Mouse (Mus musculus) E14TG2a.4 (cell line): ENCODE data around the gene Kcnj10.

Experiments
- H3K27me3 ChIP-seq: 2 replicates; pipeline ENCODE4 v1.6.1; 2014; ENCODE audit warnings: low read length, control low read depth; ENCODE audit not compliant: insufficient read depth
- H3K36me3 ChIP-seq: 2 replicates; pipeline ENCODE4 v1.6.1; 2014; ENCODE audit warnings: low read length, control low read depth; ENCODE audit not compliant: insufficient read depth
- H3K4me1 ChIP-seq: replicated peaks from 2 replicates; pipeline ENCODE4 v1.6.1; 2014; ENCODE audit warnings: low read depth, low read length, control low read depth
- H3K4me3 ChIP-seq: replicated peaks from 2 replicates; pipeline ENCODE4 v1.5.1; 2014; ENCODE audit warnings: mild to moderate bottlenecking, low read length
- H3K9me3 ChIP-seq: 2 replicates; pipeline ENCODE4 v1.6.1; 2014; ENCODE audit warnings: low read length, control low read depth
- CTCF ChIP-seq: conservative IDR thresholded peaks from 2 replicates; pipeline ENCODE4 v1.5.1; 2014; ENCODE audit warnings: low read length
- NANOG ChIP-seq: IDR thresholded peaks from 2 replicates; pipeline ENCODE4 v1.6.1; 2014; ENCODE audit warnings: borderline replicate concordance, low read length, mixed read lengths
- POU5F1 ChIP-seq: IDR thresholded peaks from 2 replicates; pipeline ENCODE4 v1.6.1; 2014; ENCODE audit warnings: low read length, borderline replicate concordance

The Kcnj10 gene

GRCm38 (mm10) chr1:172391807-172392581, 51.0 kb downstream of the Kcnj10 start:
- peaks cover 13% of the 10 kb centered on the region for H3K4me1 ChIP-seq
- TF ChIP-seq POU5F1 (no peak), CTCF (no peak), NANOG (no peak)
- H3K36me3 ChIP-seq, result no peaks in the 10 kb centered on the region
- H3K9me3 ChIP-seq, result no peaks in the 10 kb centered on the region
- H3K27me3 ChIP-seq, result peaks cover 21% of the 10 kb centered on the region
- no peak overlapping the region for H3K4me3 ChIP-seq

GRCm38 (mm10) chr1:172392643-172393170, 51.7 kb downstream of the Kcnj10 start:
- H3K27me3 ChIP-seq, result peaks cover 26% of the 10 kb centered on the region
- no peaks in the 10 kb centered on the region for H3K9me3 ChIP-seq
- no peaks in the 10 kb centered on the region for H3K36me3 ChIP-seq
- H3K4me3 ChIP-seq, result no peak overlapping the region
- peaks cover 13% of the 10 kb centered on the region for H3K4me1 ChIP-seq
- TF ChIP-seq POU5F1 (no peak), NANOG (no peak), CTCF (no peak)

GRCm38 (mm10) chr1:172393739-172394138, 52.7 kb downstream of the Kcnj10 start:
- TF ChIP-seq CTCF (no peak), NANOG (no peak), POU5F1 (no peak)
- H3K4me3 ChIP-seq, result no peak overlapping the region
- H3K36me3 ChIP-seq, result no peaks in the 10 kb centered on the region
- H3K27me3 ChIP-seq, result peaks cover 28% of the 10 kb centered on the region
- peaks cover 13% of the 10 kb centered on the region for H3K4me1 ChIP-seq
- no peaks in the 10 kb centered on the region for H3K9me3 ChIP-seq

- no peak for TF ChIP-seq POU5F1
- TF ChIP-seq NANOG, result no peak
- no peak for TF ChIP-seq CTCF
- H3K36me3 ChIP-seq, result no peaks in the 10 kb centered on the region
- peaks cover 22% of the 10 kb centered on the region for H3K27me3 ChIP-seq
Measured at GRCm38 (mm10) chr1:172396996-172397752, 56.2 kb downstream of the Kcnj10 start.

GRCm38 (mm10) chr1:172406077-172406706, 65.2 kb downstream of the Kcnj10 start:
- Histone ChIP-seq H3K4me1 (peaks cover 7% of the 10 kb centered on the region), H3K36me3 (no peaks in the 10 kb centered on the region), H3K27me3 (peaks cover 12% of the 10 kb centered on the region), H3K4me3 (no peak overlapping the region), H3K9me3 (no peaks in the 10 kb centered on the region)
- TF ChIP-seq CTCF (no peak), POU5F1 (no peak), NANOG (no peak)

More at GRCm38 (mm10) chr1:172396996-172397752, 56.2 kb downstream of the Kcnj10 start:
- Histone ChIP-seq H3K9me3 (no peaks in the 10 kb centered on the region), H3K4me1 (peaks cover 2% of the 10 kb centered on the region; the same call in 1 of the 2 replicates), H3K4me3 (no peak overlapping the region)

GRCm38 (mm10) chr1:172408996-172409395, 68.0 kb downstream of the Kcnj10 start:
- H3K27me3 ChIP-seq, result peaks cover 14% of the 10 kb centered on the region

GRCm38 (mm10) chr1:172409431-172409830, 68.4 kb downstream of the Kcnj10 start:
- H3K4me3 ChIP-seq, result no peak overlapping the region
- no peak for TF ChIP-seq POU5F1
- no peak for TF ChIP-seq CTCF
- no peak for TF ChIP-seq NANOG
- H3K9me3 ChIP-seq, result no peaks in the 10 kb centered on the region
- H3K27me3 ChIP-seq, result peaks cover 15% of the 10 kb centered on the region
- no peaks in the 10 kb centered on the region for H3K36me3 ChIP-seq
- peaks cover 7% of the 10 kb centered on the region for H3K4me1 ChIP-seq

More at GRCm38 (mm10) chr1:172408996-172409395, 68.0 kb downstream of the Kcnj10 start:
- Histone ChIP-seq H3K36me3 (no peaks in the 10 kb centered on the region), H3K9me3 (no peaks in the 10 kb centered on the region), H3K4me1 (peaks cover 7% of the 10 kb centered on the region), H3K4me3 (no peak overlapping the region)
- TF ChIP-seq CTCF (peak; percentile 100), NANOG (no peak)

- peaks cover 11% of the 10 kb centered on the region for H3K4me1 ChIP-seq
- TF ChIP-seq CTCF (peak; percentile 23), NANOG (no peak), POU5F1 (no peak)
- H3K9me3 ChIP-seq, result no peaks in the 10 kb centered on the region
- peaks cover 15% of the 10 kb centered on the region for H3K27me3 ChIP-seq
- H3K4me3 ChIP-seq, result no peak overlapping the region
- no peaks in the 10 kb centered on the region for H3K36me3 ChIP-seq
Measured at GRCm38 (mm10) chr1:172410806-172411205, 69.8 kb downstream of the Kcnj10 start.
